Mouse (Mus musculus): ENCODE data around the gene Fpr-rs7. TPM values are rescaled to one million over a fixed set of nuclear protein-coding genes. Genes with fewer than 3 reads are reported as not detected.

Fpr-rs7 gene
- polyA plus RNA-seq (2016; fragmentation: Nextera tagmentation; extraction: Ambion mirVana): not detected in 2 replicates

DNA sequence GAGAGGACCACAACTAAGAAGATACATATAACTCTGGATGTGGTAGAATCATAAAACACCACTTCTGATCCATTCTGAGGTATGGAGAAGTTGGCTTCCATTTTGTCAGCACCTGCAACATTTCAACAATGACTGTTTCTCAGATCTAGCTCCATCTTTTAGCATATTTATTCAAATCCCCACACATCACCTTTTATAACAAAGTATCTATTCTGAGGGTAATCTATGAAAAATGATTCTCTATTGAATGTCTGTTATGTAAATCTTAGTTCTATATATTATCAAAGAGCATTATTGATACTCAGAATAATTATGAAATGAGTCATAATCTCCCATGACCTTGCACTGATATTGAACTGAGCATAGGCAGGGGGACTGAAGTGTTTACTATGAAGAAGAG, at the start of gene Fpr-rs7:
TSS of gene Fpr-rs7 (minus strand) at position 101 of the 400 bp plus-strand sequence.
- H3K4me3 ChIP-seq: no peak within 1 kb of the TSS
- H3K36me3 ChIP-seq: no peaks in the 10 kb centered on the region
- H3K27me3 ChIP-seq (ENCODE audit: low read depth, poor library complexity, severe bottlenecking): no peaks in the 10 kb centered on the region
- H3K9me3 ChIP-seq (replicated peaks): peaks cover 11% of the 10 kb centered on the region
- H3K27ac ChIP-seq: no peak within 1 kb of the TSS
- no peaks in the 10 kb centered on the region for H3K4me1 ChIP-seq
- DNase-seq (ENCODE audit: low spot score): no peak

DNA sequence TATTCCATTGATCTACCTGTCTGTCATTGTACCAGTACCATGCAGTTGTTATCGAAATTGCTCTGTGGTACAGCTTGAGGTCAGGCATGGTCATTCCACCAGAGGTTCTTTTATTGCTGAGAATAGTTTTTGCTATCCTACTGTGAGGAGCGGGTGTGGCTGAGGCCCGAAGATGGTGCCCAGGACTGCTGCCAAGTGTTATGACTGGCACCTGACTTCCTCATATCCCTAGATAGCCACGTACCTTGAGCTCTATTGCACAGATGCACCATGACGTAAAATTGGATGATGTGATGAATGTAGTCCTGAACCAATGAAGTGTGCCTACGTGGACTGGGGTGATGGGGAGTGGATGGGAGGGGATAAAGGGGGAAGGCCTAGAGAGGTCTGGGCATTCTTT, 39.9 kb downstream of the Fpr-rs7 start:
- Histone ChIP-seq H3K27ac (no peak overlapping the region), H3K4me3 (no peak overlapping the region), H3K9me3 (replicated peaks) (peaks cover 3% of the 10 kb centered on the region; the same call in 1 of the 2 replicates), H3K36me3 (no peaks in the 10 kb centered on the region), H3K4me1 (no peaks in the 10 kb centered on the region), H3K27me3 (ENCODE audit: low read depth, poor library complexity, severe bottlenecking) (no peaks in the 10 kb centered on the region)
- WGBS: 90% methylated on average over 6 of the region's 6 CpGs
- DNase-seq (ENCODE audit: low spot score): no peak

DNA sequence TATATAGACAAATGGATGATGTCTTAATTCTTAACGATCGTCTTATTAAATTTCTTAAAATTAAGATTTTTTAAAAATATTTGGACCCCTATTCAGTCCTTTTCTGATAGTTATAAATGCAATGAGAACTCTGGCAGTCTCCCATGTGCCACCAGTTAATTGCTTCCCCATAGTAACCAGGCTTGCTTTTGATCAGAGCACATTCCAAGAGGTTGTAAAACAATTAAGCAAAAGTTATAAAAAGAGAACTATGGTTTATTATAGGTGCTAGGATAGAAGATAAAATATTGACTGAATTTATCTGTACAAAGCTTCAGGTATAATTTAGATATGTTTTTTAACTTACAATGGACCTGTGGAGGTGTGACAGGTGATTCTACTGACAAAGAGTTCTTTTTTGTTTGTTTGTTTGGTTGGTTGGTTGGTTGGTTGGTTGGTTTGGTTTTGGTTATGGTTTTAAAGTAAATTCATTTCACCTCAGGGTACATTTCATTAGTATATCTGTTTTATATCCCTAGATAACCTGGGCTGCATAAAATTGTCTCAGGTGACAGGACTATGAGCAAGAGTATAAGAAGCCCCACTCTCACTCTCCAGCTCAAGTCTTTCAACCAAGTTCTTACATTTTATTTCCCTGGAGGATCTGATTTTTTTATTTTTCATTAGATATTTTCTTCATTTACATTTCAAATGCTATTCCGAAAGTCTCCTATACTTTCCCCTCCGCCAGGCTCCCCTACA, 42.2 kb downstream of the Fpr-rs7 start:
- Histone ChIP-seq H3K4me1 (no peaks in the 10 kb centered on the region), H3K4me3 (no peak overlapping the region), H3K36me3 (no peaks in the 10 kb centered on the region), H3K27me3 (ENCODE audit: low read depth, poor library complexity, severe bottlenecking) (no peaks in the 10 kb centered on the region), H3K9me3 (replicated peaks) (no peaks in the 10 kb centered on the region), H3K27ac (no peak overlapping the region)
- WGBS: 94% methylated on average over 4 of the region's 4 CpGs
- no peak for DNase-seq (ENCODE audit: low spot score)

Other genes with a start within 250 kb of the Fpr-rs7 start
- gene Vmn2r104, start 65.9 kb downstream of the Fpr-rs7 start, polyA plus RNA-seq (2016; fragmentation: Nextera tagmentation; extraction: Ambion mirVana): not detected in 2 replicates
- not detected in 2 replicates for gene Fpr-rs6, start 68.9 kb upstream of the Fpr-rs7 start, polyA plus RNA-seq (2016; fragmentation: Nextera tagmentation; extraction: Ambion mirVana)
- gene Vmn2r105, start 120.8 kb upstream of the Fpr-rs7 start, polyA plus RNA-seq (2016; fragmentation: Nextera tagmentation; extraction: Ambion mirVana): not detected in 2 replicates
- not detected in 2 replicates for gene Vmn2r106, start 171.3 kb upstream of the Fpr-rs7 start, polyA plus RNA-seq (2016; fragmentation: Nextera tagmentation; extraction: Ambion mirVana)
- not detected in 2 replicates for gene Vmn2r107, start 231.0 kb upstream of the Fpr-rs7 start, polyA plus RNA-seq (2016; fragmentation: Nextera tagmentation; extraction: Ambion mirVana)

Data from limb, embryonic 10.5 days (tissue).